Mouse (Mus musculus): ENCODE results near the gene Tfap2b.

The Tfap2b gene

DNA sequence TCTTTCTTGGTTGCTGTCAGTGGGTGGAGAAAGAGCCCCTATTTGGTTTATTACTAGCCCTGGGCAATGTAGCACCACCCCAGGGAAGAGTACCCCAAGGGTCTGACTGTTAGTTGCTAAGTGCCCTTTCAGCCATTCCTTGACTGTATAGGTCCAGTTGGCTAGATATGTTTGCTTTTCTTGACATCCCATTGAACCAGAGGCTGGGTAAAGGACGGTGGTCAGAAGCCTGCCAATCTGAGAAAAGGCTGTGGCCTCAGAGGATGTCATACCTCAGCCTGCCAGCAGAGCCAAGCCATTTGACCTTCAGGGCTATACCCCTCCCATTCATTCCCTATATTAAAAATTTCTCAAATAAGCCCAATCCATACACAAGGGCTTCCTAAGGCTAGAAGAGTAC, 24.0 kb downstream of the Tfap2b start:
- DNase-seq (ENCODE audit: low read depth in 1 of 2, low spot score in 2 of 2): no peak

GRCm38 (mm10) chr1:19233857-19234256, 25.1 kb downstream of the Tfap2b start:
- no peak for DNase-seq (ENCODE audit: low read depth in 1 of 2, low spot score in 2 of 2)

GRCm38 (mm10) chr1:19234432-19235205, 25.9 kb downstream of the Tfap2b start:
- no peak for DNase-seq (ENCODE audit: low read depth in 1 of 2, low spot score in 2 of 2)

DNA sequence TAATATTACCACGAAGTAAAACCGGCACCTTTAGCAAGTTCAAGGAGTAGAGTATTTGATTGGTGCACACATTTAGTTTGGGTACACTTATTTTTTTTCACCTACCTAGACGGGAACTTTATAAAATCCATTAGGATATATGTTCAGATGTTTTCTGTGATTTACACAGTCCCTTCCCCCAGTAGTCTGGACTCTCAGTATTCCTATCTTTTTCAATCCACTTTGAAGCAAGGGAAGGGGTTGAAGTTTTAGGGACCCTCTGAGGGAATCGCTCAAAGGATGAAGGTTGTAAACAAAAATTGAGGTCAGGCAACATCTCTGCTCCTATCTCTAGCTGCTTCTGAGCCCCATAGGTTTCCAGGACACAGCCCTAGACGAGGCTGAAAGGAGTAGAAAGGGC, 27.3 kb downstream of the Tfap2b start:
- DNase-seq (ENCODE audit: low read depth in 1 of 2, low spot score in 2 of 2): no peak

DNA sequence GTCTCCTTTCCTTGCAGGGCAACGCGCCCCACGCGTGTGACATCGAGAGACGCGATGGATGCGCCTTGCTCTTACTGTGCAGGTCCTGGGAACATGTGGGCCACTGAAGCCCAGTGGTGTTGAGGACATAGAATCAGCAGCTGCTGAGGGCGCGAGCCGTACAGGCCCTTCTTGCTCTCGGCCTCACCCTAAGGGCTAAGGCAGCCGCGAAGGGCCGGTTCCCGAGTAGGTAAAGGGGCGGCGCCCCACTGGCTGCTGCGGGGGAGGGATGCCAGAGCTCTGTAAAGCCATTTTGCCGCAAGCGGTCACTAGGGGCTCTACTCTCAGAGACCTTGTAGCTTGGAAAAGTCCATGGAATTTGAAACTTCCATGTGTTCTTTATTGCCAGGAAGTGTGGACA, 27.9 kb downstream of the Tfap2b start:
- DNase-seq (ENCODE audit: low read depth in 1 of 2, low spot score in 2 of 2): no peak

- no peak for DNase-seq (ENCODE audit: low read depth in 1 of 2, low spot score in 2 of 2)
These were observed 28.3 kb downstream of the Tfap2b start for GRCm38 (mm10) chr1:19237061-19237460.

- no peak for DNase-seq (ENCODE audit: low read depth in 1 of 2, low spot score in 2 of 2)
These were observed 29.2 kb downstream of the Tfap2b start for GRCm38 (mm10) chr1:19237721-19238410.

- DNase-seq (ENCODE audit: low read depth in 1 of 2, low spot score in 2 of 2): no peak
These were observed 31.3 kb downstream of the Tfap2b start for GRCm38 (mm10) chr1:19240054-19240453.

DNA sequence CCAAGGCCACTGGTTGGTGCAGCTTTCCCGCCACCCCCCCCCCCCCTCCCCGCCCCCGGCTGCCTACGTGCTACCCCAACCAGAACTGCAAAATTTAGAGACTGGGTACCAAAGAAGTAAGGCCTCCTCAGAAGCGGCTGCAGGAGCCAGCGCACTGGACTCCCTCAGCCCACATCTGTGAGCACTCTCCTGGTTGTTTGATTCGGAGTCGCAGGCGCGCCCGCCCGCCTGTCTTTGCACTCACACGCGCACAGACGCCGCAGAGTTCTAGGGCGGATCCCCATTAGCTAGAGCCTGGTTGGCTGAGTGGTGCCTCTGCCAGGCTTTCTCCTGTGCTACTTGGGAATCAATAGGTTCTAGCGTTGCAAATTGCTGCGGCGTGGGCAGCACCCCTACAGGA, 32.6 kb downstream of the Tfap2b start:
- no peak for DNase-seq (ENCODE audit: low read depth in 1 of 2, low spot score in 2 of 2)

DNA sequence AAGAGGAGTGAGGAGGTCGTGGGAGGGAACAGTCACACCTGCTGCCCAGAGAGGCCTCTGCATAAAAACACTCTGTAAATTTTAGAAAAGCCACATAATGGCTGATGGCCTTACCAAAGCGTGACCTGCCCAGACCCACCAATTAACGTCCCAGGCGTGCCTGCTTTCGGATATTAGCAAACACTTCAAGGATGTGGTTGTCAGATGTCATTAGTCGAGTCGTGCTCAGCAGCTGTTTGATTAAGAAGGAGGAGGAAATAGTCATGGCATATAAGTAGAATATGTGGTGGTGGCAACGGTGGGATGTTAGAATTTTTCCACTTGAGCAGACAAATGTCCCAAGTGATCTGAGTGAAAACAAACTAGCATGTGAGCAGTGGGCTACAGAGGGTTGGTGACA, 33.3 kb downstream of the Tfap2b start:
- DNase-seq (ENCODE audit: low read depth in 1 of 2, low spot score in 2 of 2): no peak

- DNase-seq (ENCODE audit: low read depth in 1 of 2, low spot score in 2 of 2): no peak
These were observed 36.3 kb downstream of the Tfap2b start for GRCm38 (mm10) chr1:19245032-19245431.

GRCm38 (mm10) chr1:19251286-19251685, 42.6 kb downstream of the Tfap2b start:
- DNase-seq (ENCODE audit: low read depth in 1 of 2, low spot score in 2 of 2): no peak

DNA sequence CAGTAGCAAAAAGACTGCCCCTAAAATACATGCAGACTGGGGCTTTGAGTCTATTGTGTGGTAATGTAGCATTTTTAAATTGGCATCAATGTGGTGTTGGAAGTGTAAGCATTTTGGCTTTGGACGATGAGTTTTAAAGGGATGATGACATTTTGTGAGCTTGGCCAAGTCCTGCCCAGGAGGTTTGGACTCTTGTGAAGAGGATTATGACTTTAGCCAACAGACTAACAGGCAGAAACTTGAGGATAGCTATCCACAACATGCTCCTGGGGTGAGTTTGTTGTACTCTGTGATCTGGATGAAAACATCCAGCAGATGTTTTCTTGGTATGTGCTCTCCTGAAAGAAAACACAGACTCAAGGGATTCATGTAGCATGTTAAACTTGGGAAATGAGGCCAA, 60.9 kb downstream of the Tfap2b start:
- DNase-seq (ENCODE audit: low read depth in 1 of 2, low spot score in 2 of 2): no peak

All from monocyte, adult 2 months (primary cell).